Mouse (Mus musculus) common myeloid progenitor, adult 5-6 weeks (primary cell): ENCODE measurements around the gene Neb. TPM values are rescaled to one million over a fixed set of nuclear protein-coding genes. Genes with fewer than 3 reads are reported as not detected.

Experiments
- ATAC-seq: replicated peaks from 2 replicates; pipeline ENCODE4 v1.8.0; 2016; ENCODE audit warnings: low read depth, mild to moderate bottlenecking, moderate TSS enrichment, inconsistent platforms; ENCODE audit not compliant: poor library complexity, severe bottlenecking
- total RNA-seq: library from RNA; stranded (forward); fragments of 200-1000, 187-1606 nt; gene quantifications from 2 replicates; pipeline ENCODE4 v1.2.3, GENCODE M21; 2017

Gene Neb
- total RNA-seq, 1 experiment from 2014 or later = 0.32 TPM

DNA sequence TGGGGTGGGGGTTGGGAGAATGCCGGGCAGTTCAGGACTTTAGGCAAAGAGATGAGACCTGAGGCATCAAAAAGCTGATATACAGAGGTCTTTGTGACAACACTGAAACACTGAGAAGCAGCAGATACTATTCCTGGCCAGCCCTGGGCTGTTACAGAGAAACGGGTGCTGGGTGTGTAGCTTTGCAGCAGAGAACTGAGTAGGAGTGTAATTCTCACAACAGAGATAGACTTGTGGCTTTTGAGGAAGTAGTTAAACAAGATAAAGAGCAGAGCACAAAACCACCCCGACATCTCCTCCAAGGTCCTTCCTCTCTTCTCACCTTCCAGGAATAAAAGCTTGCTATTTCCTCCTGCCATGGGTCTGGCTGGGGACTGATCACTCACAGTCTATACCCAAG, 62.5 kb downstream of the Neb start:
- ATAC-seq = peak; percentile 71

DNA sequence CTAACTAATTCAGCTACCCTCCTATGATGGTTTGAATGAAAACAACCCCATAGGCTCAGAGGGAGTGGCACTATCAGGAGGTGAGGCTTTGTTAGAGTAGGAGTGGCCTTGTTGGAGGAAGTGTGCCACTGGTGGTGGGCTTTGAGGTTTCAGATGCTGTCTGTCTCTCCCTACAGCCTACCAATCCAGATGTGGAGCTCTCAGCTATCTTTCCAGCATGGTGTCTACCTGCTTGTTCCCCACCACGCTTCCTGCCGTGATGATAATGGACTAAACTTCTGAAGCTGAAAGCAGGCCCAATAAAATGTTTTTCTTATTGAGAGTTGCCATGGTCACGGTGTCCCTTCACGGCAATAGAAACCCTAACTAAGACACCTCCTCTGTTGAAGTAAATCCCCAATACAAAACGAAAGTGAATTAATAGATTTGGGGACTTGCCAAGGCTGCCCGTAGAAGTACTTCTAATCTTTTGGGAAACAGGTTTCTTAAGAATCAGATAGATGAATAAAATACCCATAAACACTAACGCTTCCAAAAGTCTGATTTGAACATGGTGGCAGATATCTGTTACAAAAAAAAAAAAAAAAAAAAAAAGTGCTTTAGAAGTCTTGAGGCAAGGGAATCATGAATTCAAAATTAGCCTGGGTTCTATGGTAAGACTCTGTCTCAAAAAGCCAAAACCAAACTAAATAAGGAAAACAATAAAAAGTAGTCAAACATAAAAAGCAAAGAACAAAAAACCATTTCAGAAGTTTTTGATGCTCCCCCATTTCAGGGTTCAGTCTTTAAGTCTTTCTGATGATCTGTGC, 63.1 kb downstream of the Neb start:
- peak; percentile 63 for ATAC-seq

DNA sequence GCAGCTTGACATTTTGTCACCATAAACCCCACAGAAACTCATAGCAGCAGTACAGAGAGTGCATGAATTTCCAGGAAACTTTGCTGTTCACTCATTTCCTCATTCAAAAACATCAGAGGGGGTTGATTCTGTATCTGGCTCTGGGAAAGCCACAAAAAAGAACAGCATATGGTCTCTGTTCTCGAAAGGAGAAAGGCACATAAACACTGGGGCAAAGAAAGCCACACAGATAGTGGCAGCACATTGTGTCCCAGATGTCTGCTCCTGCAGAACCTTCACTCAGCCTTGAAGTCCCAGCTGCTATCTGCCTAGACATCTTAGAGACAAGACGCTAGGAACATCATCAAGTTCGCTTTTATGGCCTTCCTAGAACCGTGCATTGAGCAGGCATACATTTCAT, 67.5 kb downstream of the Neb start:
- no peak for ATAC-seq

DNA sequence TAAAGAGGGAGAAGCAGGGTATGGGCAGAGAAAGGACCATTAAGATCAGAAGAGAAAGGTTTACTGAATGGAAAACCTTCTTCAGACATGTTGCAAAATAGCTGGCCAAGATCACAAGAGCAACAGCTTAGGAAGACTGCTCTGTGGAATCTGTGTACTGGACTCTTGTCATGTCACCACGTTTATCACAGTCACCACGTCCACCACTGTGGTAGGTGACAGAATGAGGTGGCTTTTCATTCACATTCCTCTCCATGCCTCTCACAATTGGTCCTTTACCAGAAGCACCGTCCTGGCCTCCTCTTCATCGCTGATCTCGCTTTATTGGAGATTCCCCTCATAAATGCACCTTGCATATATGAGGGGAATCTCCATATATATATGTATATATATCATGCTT, 71.6 kb downstream of the Neb start:
- ATAC-seq = no peak

DNA sequence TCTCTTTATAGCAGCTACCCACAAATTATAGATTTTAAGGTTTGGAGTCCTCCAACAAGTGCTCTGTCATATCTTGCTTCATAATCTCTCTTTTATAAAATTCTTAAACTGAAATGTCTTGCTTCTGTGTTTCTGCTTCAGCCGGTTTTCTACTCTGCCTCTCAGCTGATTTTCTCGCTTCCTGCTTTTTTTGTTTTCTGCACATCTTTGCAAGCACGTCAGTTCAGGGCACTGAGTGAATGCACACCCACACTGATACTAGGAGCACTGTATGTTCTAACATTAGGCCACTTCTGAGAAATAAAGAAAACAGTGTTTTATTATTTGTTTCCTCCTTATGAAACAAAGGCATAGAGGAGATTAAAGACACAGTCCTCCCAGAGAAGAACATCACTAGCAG, 73.7 kb downstream of the Neb start:
- ATAC-seq = no peak

DNA sequence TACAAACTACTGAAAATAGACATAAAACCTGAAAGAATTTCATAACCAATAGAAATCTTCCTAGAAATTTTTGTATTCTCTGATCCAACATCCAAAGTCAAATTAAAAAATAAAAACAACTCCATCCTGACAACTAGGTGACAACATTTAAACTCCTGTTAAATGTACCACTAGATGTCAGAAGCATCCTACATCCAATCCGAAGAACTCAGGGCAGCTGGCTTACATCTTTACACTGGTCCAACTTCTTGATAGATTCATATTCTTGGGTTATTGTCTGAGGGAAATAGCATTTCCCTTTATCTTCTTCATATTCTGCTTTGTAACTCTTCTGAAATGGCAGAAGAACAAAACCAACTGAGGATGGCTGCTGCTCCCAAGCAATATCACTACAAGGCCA, 74.9 kb downstream of the Neb start:
- no peak for ATAC-seq

DNA sequence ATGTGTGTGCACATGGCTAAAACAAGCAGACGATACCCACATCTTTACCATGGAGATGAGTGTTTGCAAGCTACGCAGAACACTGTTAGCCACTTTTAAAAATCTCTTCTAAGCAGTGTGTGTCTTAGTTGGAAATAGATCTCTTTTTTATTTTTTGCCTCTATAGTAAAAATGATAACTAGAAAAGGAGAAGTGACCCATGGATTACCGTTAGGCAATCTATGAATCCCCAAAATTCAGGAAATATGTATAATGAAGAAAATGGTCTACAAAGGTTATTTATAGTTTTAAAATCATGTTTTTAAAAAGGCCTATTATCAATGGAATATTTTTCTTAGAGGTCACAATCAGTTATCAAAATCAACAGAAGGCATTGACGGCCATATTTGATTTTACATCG, 80.3 kb downstream of the Neb start:
- ATAC-seq = no peak

DNA sequence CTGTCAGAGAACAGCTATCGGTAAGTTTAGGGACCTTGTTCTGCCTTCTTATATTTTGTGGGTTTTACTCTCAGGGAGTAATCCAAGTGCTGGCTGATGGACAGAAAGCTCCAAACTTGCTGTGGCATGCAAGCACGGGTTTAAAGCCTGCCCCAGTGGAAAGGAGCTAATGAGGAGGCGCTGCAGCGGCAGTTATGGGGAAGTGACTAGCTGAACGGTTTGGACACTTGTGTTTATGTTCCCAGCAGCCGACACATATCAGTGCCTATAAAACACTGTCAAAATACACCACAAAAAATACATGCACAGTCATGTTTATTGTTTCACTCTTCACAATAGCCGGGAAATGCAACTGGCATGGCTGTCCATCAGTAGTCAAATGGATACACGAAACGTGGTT, 81.5 kb downstream of the Neb start:
- ATAC-seq = peak; percentile 82

DNA sequence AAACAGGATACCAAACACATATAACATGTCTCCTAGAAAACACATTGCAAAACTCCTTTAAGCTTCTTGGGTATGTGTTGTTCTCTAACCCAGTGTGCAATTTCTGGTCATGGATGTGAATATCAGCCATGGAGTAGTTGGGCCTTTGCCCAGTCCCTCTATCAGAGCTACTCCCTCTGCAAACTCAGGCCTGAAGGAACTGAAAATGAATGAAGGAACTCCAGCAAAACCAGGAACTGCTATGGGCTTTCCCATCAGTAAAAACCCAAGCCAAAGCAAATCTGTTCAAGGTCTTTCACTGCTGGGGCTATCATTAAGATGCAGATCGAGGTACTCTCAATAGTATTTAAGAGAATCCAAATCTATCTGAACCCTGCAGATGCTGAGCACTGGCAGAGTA, 90.8 kb downstream of the Neb start:
- ATAC-seq = no peak

DNA sequence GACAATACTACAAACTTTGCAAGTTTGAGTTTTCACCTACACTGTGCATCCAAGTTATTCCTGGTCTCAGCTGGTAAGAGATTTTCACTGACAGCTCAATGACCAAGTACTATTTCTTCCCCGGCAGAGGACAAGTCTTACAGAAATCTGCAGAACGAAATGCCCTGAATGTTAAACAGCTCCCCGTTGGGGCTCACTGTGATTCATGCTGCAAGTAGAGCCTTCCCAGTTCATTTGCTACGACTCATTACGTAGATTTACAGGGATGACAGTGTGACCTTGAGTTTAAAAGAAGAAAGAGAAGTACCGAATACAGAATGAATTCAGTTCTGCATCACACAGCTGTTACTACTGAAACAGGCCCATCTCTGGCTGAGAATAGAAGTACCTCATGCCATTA, 91.9 kb downstream of the Neb start:
- no peak for ATAC-seq

DNA sequence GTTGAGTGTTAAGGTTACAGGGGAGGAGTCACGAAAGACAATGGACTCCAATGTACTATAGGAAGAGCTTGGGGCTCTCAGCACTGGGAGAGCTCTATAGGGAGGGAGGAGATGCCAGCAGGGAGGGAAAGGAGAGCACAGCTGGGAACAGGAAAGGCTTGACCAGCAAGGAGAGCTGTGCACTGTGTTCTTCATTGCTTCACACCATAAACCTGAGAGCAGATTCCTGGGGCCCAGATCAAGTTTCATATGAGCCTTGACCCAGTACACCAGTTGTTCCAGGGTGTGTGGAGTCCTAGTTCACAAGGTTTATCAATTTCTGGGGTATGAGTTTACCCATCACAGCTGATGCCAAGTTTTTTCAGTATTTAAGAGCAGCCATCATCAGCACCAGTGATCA, 106.1 kb downstream of the Neb start:
- ATAC-seq = no peak

DNA sequence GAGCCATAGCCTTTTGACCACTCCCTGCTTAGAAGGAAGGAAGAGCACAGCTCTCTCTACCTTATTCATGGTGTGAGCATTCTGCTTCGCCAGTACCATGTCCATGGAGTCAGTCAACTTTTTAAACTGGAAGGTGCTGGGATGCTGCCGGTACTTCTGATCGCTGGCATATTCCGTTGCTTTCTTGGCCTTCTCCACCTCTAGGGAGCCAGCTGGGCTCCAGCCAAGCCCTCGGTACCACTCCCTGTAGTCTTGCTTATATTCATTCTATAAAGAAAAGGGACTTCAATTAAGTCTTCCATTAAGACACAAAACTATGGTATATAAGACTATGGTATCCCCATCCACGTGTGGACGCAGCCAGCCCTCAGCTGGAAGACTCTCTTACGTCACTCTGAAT, 107.4 kb downstream of the Neb start:
- no peak for ATAC-seq

DNA sequence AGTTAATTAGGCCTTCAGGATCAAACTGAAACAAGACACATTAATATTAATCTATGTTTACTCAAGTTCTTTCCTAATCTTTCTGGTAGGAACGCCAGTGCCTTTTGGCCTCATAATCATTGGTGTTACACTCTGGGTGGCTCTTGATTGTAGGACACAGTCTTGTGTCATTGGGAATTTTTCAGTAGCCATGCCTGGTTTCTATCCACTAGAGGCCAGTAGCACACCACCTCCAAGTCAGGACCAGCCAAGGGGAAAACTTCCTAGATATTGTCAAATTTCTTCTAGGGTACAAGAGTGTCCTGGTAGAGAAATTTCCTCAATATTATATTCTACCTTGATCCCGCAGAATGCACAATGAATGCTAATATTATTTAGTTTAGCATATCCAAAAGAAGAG, 116.1 kb downstream of the Neb start:
- peak; percentile 74 for ATAC-seq

DNA sequence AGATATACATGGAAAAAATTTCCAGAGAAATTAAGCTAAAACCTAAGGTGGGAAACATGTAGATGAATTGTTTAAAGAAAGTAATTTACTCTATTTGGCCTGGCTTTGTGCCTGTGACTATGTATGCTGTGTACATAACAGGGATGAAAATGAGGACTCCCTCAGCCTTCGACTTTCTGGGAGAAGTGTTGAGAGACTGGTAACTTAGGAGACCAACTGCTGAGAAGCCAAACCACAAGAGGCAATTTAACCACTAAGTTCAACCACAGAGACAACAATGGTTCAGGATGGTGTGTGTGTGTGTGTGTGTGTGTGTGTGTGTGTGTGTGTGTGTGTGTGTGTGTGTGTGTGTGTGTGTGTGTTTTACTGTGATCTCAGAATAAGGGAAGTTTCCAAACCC, 126.2 kb downstream of the Neb start:
- peak; percentile 95 for ATAC-seq

DNA sequence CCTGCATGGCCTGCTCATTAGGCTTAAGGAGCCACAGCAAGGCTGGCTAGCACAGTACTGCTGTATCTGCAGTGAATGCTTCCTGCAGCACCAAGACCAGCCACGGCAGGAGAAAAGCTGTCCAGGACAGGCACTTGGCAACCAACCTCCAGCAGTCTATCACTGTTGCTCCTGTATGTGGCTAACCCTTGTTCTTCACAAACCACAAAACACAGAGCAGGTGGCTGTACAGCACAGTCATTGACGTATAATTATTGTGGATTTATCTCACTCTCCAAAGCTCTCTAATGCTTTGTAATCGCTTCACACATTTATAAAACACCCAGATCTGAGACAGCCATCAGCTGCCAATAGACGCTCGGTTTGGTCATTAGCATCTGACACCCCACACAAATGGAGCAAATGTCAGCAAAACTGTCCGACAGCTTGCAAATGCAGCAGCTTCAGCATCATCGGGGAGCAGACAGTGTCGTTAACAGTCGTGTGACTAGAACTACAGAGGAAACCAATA, 129.9 kb downstream of the Neb start:
- ATAC-seq = peak; percentile 73

DNA sequence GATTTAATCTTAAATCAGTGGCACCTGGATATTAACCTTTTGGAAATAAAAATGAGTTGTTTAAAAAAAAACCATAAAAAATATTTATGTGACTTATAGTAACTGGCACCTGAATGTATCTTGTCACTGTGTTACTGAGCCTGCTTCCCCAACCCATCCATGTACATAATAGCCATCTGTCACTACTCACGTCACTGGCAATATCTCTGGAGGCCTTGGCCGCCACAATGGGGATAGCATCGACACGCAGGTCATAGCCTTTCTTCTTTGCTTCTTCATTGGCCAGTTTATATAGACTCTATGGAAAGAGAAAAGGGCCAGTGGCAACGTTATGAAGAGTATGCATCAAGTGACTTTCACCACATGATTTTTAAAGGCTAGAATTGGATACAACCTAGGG, 133.2 kb downstream of the Neb start:
- ATAC-seq = no peak

DNA sequence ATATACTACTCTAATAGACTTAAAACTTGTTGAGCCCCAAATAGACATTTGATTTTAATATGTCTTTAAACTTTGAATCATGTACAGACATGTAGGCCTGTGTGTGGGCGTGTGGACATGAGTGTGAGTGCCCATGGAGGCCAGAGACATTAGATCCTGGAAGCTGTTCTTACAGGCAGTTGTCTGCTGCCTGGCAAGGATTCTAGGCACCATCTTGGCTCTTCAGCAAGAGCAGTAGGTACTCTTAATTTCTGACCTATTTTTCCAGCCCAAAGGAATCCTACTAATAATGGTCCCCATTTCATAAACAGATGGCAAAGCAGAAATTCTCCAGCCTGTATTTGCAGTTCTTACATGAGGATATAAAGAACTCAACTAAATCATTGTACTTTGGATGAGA, 135.6 kb downstream of the Neb start:
- ATAC-seq = no peak

DNA sequence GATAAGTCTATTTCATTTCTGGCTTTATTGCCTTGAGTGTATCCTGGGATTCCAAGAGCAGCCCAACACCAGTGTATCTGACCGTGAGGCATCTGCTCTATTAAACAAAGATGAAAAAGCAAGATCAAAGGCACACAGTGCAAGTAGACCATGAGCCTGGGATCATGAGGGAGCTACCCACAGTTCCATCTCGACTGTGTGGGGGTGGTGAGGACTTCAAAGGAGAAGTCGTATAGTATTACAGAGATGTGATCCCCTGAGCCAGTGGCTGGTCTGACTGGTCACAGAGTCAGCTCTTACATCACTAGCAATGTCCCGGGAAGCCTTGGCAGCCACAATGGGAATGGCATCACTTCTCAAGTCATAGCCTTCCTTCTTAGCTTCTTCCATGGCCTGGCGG, 140.4 kb downstream of the Neb start:
- no peak for ATAC-seq

DNA sequence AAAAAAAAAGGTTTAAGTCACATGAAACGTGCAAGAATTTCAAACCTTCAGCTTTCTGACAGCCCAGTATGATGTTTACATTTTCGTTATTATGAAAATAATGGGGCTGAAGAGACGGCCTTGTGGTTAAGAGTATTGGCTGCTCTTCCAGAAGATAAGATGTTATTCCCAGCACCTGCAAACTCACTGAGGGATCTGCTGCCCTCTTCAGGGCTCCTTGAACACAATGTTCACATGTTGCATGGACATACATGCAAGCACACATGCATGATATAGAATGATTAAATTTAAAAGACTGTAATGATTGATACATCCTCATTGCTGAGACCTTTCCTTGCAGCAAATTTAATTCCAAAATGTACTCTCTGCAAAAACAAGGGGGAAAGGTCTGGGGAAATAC, 150.7 kb downstream of the Neb start:
- ATAC-seq = no peak

DNA sequence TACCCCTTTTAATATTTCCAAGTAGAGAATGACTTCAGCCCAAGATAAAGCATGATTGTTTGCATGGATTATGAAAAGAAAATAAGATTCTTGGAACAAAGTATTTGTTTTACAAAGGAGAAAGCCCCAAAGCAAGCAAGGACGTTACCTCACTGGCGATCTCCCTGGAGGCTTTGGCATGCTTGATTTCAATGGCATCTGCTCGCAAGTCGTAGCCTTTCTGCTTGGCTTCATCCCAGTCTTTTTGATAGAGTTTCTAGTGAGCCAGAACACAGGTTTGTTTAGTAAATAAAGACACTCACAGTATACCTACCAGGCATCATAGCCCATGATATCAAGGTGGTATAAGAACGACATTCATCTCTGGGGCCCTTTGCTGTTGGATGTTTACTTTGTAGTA, 153.9 kb downstream of the Neb start:
- ATAC-seq = no peak

DNA sequence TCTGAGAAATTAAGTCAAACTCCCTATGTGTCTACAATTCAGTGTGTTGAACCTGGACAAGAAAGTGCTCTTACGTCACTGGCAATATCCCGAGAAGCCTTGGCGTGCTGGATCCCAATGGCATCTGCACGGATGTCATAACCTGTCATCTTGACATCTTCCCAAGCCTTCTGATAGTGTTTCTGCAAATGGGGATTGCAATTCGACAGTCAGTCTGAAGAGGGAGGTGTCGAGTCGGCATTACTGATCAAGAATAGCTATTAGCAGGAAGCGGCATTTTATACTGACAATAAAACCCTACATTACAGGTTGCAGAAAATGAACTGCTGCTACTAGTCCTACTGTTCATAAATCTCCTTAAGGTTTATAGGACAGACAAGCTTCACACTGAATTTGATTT, 158.2 kb downstream of the Neb start:
- peak; percentile 87 for ATAC-seq

DNA sequence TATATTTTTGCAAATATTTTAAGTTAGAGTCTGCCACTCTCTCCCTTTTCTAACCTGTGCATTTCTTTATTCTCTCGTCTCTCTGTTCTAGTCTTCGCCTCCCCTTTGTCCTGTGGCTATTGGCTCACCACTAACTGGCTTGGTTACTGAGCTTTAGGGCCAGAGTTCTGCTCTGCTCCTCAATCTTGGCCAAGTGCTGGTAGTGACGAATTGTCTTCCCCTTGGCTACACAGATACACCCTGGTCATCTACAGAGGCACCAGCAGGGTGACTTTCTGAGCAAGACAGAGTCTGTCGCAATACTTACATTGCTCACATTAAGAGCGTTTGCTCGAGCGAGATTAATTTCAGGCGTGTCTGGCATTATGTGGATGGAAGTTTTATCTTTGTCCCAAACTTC, 162.3 kb downstream of the Neb start:
- no peak for ATAC-seq
